Mouse (Mus musculus) CH12F3 (cell line): Measurements from ENCODE around the gene Borcs6.

Experiments used
- in situ Hi-C: fragments of 300-500 bp; cut with MboI; formaldehyde crosslinking; loops from 2 replicates; pipeline ENCODE4 v1.14.3; 2020; ENCODE audit warnings: low sequenced_read_pairs

The Borcs6 gene

GRCm38 (mm10) chr11:69067601-69068000 is 8.1 kb downstream of the Borcs6 start:
- in situ Hi-C loops = no loop called here

DNA sequence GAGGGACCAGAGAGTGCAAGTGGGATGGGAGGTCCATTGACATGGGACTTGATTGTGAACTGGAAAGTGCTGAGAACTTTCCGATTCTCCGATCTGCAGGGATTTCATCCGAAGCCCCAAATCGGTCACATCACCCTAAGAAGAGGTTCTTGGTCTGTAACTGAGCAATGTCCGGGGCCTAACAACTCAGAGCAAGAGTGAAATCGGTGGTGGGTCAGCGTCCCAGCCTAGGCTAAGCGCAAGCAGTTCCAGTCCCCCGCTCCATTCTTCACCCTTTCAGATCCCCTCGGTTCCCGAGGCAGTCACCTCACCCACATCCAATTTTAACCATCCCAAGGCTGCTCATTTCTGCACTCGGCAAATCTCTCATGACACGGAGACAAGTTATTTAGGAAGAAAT is 10.6 kb downstream of the Borcs6 start:
- in situ Hi-C loops = no loop called here

GRCm38 (mm10) chr11:69070590-69071222 is 11.2 kb downstream of the Borcs6 start, which contains the start of gene Tmem107:
Gene Tmem107 (plus strand): TSS chr11:69070806.
- in situ Hi-C loops = no loop called here

GRCm38 (mm10) chr11:69071262-69071661 is 11.7 kb downstream of the Borcs6 start:
- in situ Hi-C loops = no loop called here

DNA sequence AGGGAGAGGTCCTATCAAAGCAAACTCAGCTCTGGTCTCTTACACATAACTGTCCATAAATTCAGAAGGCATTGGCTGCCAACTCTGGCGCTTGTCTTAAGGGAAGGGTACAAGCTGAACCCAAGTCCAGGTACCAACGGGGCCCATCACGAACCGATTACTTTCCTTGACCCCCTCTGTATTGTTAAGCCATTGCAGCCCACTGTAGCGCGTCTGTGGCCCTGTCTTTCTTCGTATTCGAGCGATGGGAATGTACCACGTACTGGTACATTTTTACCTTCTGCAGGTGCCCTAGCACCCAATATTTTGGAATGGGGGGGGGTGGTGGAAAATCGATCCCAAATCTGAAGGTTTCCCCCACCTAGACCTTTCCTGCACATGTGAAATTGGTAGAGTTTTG is 12.7 kb downstream of the Borcs6 start:
- in situ Hi-C loops = no loop called here

- in situ Hi-C loops = no loop called here
Measured at GRCm38 (mm10) chr11:69072666-69073064, 13.1 kb downstream of the Borcs6 start.

DNA sequence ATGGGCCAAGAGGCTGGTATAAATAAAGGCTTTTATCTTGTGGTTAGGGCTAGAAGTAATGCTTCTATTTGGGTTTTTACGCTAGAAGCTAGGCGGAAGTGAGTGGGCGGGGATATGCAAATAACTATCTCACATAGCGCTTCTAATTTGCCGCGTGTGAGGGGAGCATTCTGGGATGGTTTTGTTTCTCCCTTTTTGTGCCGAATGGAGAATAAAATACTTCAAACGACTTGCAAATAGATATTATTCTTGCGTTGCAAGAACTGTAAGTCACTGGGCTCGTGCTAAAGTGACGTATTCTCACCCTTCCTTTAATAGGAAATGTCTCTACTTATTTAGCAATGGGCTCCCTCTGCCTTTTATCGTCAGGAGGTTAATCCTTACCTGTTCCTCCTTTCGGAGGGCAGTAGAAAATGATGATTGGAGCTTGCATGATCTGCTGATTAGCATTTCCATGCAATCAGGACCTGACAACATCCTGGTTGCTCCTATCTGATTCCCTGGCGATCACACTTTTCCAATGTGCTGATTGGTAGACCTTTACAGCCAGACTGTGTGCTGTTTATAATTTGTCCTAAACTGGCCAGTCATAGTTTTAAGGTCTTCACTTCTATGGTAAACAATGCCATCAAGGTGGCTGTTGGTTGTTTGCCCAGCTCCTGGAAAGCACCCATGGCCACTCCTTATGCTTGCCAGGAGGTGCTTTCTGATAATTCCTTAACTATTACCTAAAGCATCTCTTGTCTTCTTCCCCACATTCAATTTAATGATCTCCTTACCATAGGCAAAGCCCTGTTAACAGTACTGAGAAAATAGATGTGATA is 13.8 kb downstream of the Borcs6 start:
- in situ Hi-C loops = no loop called here

DNA sequence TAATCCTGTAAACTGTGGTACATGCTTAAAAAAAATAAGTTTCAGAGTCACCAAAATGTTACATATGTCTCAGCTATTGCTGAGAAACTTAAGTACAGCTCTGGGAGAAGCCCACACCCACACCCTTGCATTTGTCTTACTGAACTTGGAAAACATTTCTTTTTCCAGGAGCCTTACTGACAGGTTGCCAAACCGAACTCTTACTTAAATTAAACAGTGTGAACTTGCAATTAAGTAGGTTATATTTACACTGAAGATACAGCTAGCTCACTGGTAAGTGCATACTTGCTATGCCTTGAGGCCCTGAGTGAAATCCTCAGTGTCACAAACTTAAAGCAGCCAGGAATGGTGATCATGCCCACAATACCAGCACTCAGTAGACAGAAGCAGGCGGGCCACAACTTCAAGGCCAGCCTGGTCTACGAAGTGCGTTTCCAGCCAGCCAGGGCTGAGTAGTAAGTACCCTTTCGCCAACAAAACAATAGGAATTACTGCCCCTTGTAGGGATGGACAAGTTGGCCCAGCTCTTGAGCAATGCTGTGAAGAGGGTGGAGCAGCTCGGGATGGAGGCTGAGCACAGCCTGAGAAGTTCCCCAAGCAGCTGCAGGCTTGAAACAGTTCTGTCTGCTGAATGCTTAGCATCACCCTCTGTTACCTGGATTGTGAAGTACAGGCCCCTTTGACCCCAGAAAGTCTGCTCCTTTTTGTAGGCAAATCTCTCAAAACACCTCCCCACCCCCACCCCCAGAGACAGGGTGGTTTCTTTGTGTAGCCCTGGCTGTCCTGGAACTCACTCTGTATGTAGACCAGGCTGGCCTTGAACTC is 14.6 kb downstream of the Borcs6 start:
- in situ Hi-C loops = no loop called here

DNA sequence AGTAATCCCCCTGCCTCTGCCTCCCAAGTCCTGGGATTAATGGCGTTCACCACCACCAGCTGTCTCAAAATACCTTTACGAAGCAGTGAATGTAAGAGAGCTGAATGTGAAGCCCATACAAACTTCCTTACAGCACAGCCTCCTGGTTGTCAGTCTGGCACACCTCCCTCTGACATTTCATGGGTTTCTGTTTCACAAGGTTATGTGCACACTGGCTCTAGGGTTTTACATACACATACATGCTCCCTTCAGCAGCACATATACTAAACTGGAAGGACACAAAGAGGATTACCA is 15.2 kb downstream of the Borcs6 start:
- in situ Hi-C loops = no loop called here

DNA sequence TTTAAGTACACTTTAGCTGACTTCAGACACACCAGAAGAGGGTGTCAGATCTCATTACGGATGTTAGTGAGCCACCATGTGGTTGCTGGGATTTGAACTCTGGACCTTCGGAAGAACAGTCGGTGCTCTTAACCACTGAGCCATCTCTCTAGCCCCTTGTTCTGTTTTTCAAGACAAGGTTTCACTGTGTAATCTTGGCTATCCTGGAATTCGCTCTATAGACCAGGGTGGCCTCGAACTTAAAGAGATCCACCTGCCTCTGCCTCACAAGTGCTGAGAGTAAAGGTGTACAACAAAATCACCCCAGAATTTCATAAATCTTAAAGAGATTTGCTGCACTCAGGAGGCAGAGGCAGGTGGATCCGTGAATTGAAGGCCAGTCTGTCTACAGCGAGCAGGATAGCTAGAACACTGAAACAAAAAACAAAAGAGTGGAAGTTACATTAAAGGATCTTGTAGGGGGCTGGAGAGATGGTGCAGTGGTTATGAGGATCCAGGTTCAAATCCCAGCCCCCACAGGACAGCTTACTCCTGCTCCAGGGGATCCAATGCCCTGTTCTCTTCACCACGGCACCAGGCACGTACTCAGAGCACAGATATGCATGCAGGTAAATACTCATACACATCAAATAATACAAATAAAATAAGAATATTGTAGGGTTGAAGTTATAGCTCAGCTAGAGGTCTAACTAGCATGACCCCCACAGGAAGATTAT is 16.4 kb downstream of the Borcs6 start:
- in situ Hi-C loops = no loop called here

- in situ Hi-C loops = no loop called here
Measured at GRCm38 (mm10) chr11:69076572-69076971, 17.1 kb downstream of the Borcs6 start.

GRCm38 (mm10) chr11:69077316-69077715 is 17.8 kb downstream of the Borcs6 start:
- in situ Hi-C loops = no loop called here

DNA sequence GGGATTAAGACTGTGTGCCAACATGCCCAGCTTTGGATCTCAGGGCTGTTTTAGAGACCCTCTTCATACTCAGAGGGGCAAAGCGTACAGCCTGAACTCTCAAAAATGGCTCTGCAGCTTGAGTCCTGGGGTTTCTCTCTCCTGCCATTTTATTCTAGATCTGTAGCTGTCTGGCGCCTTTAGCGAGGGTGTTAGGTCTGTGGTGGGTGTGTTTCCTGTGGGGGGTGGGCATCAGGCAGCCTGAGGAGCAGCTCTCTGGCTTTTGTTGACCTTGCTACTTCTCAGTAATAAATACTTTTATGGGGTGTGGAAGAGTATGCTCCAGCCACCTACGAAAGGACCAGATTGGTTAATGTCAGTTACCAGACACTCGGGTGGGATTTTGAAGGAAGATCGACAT is 18.5 kb downstream of the Borcs6 start:
- in situ Hi-C loops = no loop called here

GRCm38 (mm10) chr11:69078805-69079438 is 19.4 kb downstream of the Borcs6 start:
- in situ Hi-C loops = no loop called here

GRCm38 (mm10) chr11:69080102-69080854 is 20.8 kb downstream of the Borcs6 start:
- in situ Hi-C loops = no loop called here

DNA sequence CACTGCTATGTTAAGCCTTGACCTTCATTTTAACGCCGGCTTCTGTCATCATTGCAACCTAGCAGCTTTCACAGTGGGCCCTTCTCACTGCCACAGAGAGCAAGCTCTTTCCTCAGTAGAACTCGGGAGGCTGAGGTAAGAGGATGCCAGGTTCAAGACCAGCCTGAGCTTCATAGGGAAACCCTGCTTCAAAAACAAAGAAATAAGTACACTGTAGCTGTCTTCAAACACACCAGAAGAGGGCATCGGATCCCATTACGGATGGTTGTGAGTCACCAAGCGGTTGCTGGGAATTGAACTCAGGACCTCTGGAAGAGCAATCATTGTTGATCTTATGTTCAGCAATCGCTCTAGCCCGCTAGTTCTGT is 21.3 kb downstream of the Borcs6 start:
- in situ Hi-C loops = no loop called here

GRCm38 (mm10) chr11:69081613-69082012 is 22.1 kb downstream of the Borcs6 start:
- in situ Hi-C loops = no loop called here

- in situ Hi-C loops = no loop called here
Measured at GRCm38 (mm10) chr11:69085608-69086007, 26.1 kb downstream of the Borcs6 start.

- in situ Hi-C loops = no loop called here
Measured at GRCm38 (mm10) chr11:69086390-69086789, 26.9 kb downstream of the Borcs6 start.

DNA sequence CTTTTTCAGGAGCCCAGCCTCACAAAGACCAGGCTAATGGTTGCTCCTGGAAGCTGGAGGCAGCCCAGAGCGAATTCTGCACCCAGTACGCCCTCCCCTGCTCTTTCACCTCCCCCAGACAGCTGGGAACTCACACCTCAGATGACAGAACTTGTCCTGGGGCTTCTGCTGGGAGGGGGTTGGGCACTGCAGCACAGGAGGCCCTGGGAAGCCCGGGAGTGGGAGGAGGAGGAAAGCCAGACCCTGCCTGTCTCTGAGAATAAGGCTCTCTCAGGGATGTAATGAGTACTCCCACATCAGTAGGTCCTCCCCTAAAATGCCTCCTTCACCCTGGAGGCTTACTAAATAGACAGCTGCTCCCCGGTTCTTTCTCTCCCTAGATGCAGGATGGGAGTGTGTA is 27.6 kb downstream of the Borcs6 start:
- in situ Hi-C loops = no loop called here
